ENCODE assay signal across 8 mouse cellular contexts in the genomic region with DNA sequence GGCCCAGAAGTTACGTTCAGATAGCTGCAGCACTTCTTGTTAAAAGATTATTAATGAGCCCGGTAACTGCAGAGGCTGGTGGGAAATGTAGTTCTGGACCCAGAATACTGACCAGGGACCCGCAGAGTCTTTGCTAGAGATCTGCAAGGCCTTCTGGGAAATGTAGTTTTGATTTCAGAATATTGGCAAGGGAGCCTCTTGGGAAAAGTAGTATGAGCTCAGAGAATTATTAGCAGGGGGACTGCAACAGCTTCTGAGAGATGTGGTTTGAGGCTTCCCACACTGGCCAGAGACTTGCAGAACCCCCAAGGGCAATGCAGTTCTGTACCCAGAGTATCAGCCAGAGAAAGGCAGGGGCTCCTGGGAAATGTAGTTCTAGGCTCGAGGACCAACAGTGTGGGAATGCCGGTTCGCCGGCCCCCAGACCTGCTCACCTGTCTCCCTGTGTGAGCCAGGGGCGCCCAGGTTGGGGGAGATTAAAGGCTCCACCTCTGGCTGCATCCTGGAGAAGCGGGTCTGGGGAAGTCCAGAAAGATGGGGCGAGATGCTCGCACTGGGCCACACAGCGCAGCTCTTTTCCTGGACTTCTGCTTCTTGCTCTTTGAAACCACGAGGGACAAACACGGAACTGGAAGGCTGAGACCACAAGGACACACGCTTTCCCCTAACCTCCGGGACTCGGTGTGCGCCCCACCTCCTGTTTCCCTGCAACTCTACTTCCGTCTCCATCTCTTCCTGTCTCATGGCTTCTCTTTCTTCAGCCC. TPM values are rescaled to one million over a fixed set of nuclear protein-coding genes. Genes with fewer than 3 reads are reported as not detected.
DNase-seq lines count a peak whose midpoint lies in the region; ATAC-seq lines count a peak whose summit lies in the region.

No protein-coding gene starts in this region.

- H3K27me3 ChIP-seq in hindbrain, embryonic 12.5 days: peaks cover 6% of the 10 kb centered on the region; the same call in 1 of the 2 replicates

- peak overlapping the region; percentile 76 for H3K27ac ChIP-seq in hindbrain, embryonic 12.5 days

- peak overlapping the region; percentile 59 for H3K4me3 ChIP-seq in hindbrain, embryonic 12.5 days

- H3K4me1 ChIP-seq in hindbrain, embryonic 12.5 days: peaks cover 16% of the 10 kb centered on the region

- H3K36me3 ChIP-seq in hindbrain, embryonic 12.5 days: no peaks in the 10 kb centered on the region

- DNase-seq in MEL-GATA-1-ER (ENCODE audit: extremely low read depth, low read depth): peak; percentile 96
- peak; percentile 87 for DNase-seq in cerebellum, adult 8-10 months
- DNase-seq in frontal cortex, adult 2 months (ENCODE audit: extremely low spot score in 1 of 2, low spot score in 1 of 2): peak; percentile 94 to 96
- peak; percentile 89 to 95 for DNase-seq in layer of hippocampus, postnatal 14 days (ENCODE audit: low spot score in 2 of 2)
- DNase-seq in lung, postnatal 10 days: peak; percentile 93
- DNase-seq in ovary, postnatal 14 days (ENCODE audit: low spot score): peak; percentile 61
- DNase-seq in thymus, postnatal 25 days: peak; percentile 69

- no peaks in the 10 kb centered on the region for H3K9me3 ChIP-seq in hindbrain, embryonic 12.5 days (replicated peaks)

- WGBS in hindbrain, embryonic 12.5 days: 0% methylated on average over 19 of the region's 19 CpGs

- peak; percentile 91 for ATAC-seq in hindbrain, embryonic 12.5 days (ENCODE audit: low FRiP score)

- peak overlapping the region; percentile 71 for H3K9ac ChIP-seq in hindbrain, embryonic 12.5 days

- peak overlapping the region; percentile 78 for H3K4me2 ChIP-seq in hindbrain, embryonic 12.5 days (replicated peaks)

RNA-seq across cellular contexts. Expression of gene Syt3, which starts 9.8 kb away (rescaled TPM):
- 56.7 and 57.0 TPM in 2 replicates for polyA plus RNA-seq in frontal cortex, adult 2 months (2012; rRNA removed)
- 6.8 and 7.5 TPM in 2 replicates for polyA plus RNA-seq in hindbrain, embryonic 12.5 days (2016; fragmentation: Nextera tagmentation; extraction: Ambion mirVana)
- 10 to 100 TPM; 95.5 to 98.4 TPM for total RNA-seq in layer of hippocampus, postnatal 14 days (2021)

RNA-seq across cellular contexts. Expression of gene 1700008O03Rik, which starts 11.5 kb away (rescaled TPM):
- polyA plus RNA-seq in frontal cortex, adult 2 months (2012; rRNA removed): 3.7 and 3.8 TPM in 2 replicates
- polyA plus RNA-seq in hindbrain, embryonic 12.5 days (2016; fragmentation: Nextera tagmentation; extraction: Ambion mirVana): 1.1 and 1.9 TPM in 2 replicates
- total RNA-seq in layer of hippocampus, postnatal 14 days (2021): 1 to 10 TPM; 2.3 TPM

RNA-seq across cellular contexts. Expression of gene Lrrc4b, which starts 54.7 kb away (rescaled TPM):
- 230 and 247 TPM in 2 replicates for polyA plus RNA-seq in frontal cortex, adult 2 months (2012; rRNA removed)
- polyA plus RNA-seq in hindbrain, embryonic 12.5 days (2016; fragmentation: Nextera tagmentation; extraction: Ambion mirVana): 12.6 and 12.7 TPM in 2 replicates
- total RNA-seq in layer of hippocampus, postnatal 14 days (2021): 100 to 1,000 TPM; 299 to 301 TPM

Comparison
In these comparisons a context has a peak if more than half of its experiments do, and no peak if none do; other contexts are left out.
1. Peak in every context shown above with its lines: DNase-seq, ATAC-seq, H3K4me3 ChIP-seq and H3K27ac ChIP-seq.
2. RNA of gene Lrrc4b, which starts 54.7 kb away (polyA plus RNA-seq): 230 to 247 TPM in frontal cortex, adult 2 months; 12.6 to 12.7 TPM in hindbrain, embryonic 12.5 days; every median in the first group is over 10 times any median in the second.